Mouse (Mus musculus) MEL (cell line): Measurements from ENCODE around the gene Galnt18.

ENCODE experiments used
- E2F4 ChIP-seq: IDR thresholded peaks from 2 replicates; pipeline ENCODE4 v1.6.1; 2011; ENCODE audit warnings: low read depth, low read length, improper control_type of control experiment, borderline replicate concordance
- KAT2A ChIP-seq: conservative IDR thresholded peaks from 2 replicates; pipeline ENCODE4 v1.6.1; 2012; ENCODE audit warnings: low read depth, low read length, improper control_type of control experiment, inconsistent platforms
- MAFK ChIP-seq: IDR thresholded peaks from 2 replicates; pipeline ENCODE4 v1.6.1; 2011; ENCODE audit warnings: low read depth, mild to moderate bottlenecking, low read length, improper control_type of control experiment, borderline replicate concordance
- ZMIZ1 ChIP-seq: IDR thresholded peaks from 2 replicates; pipeline ENCODE4 v1.6.1; 2012; ENCODE audit warnings: low read depth, mild to moderate bottlenecking, inconsistent platforms, low read length, improper control_type of control experiment, moderate library complexity

GRCm38 (mm10) chr7:111467715-111468114, 312.1 kb downstream of the Galnt18 start:
- no peak for TF ChIP-seq E2F4
- no peak for TF ChIP-seq KAT2A
- TF ChIP-seq MAFK: no peak
- no peak for TF ChIP-seq ZMIZ1
